Mouse (Mus musculus) myocyte (in vitro differentiated cells): ENCODE measurements around the gene A830031A19Rik.

Source experiments
- CEBPB ChIP-seq: IDR thresholded peaks from 2 replicates; pipeline ENCODE4 v1.6.1; 2011; ENCODE audit warnings: mild to moderate bottlenecking, moderate library complexity; ENCODE audit not compliant: poor library complexity, insufficient read depth, severe bottlenecking
- E2F4 ChIP-seq: IDR thresholded peaks from one replicate; pipeline ENCODE4 v1.6.1; 2011; ENCODE audit warnings: mild to moderate bottlenecking, control low read depth, moderate library complexity; ENCODE audit not compliant: insufficient read depth
- MAX ChIP-seq: IDR thresholded peaks from one replicate; pipeline ENCODE4 v1.6.1; 2011; ENCODE audit warnings: low read depth, mild to moderate bottlenecking, control low read depth
- MYOD1 ChIP-seq, 3 experiments: IDR thresholded peaks; one replicate each; pipeline ENCODE4 v1.6.1; 2011; ENCODE audit warnings: control low read depth in 2 of 3, low read depth in 2 of 3, mild to moderate bottlenecking in 2 of 3, moderate library complexity in 1 of 3; ENCODE audit not compliant: insufficient read length in 2 of 3, control insufficient read depth in 1 of 3
- MYOG ChIP-seq, 3 experiments: IDR thresholded peaks; one replicate each; pipeline ENCODE4 v1.6.1; 2011; ENCODE audit warnings: control low read depth in 2 of 3, low read depth in 2 of 3, mild to moderate bottlenecking in 2 of 3; ENCODE audit not compliant: insufficient read length in 2 of 3, control insufficient read depth in 1 of 3, insufficient read depth in 1 of 3
- POLR2A ChIP-seq: IDR thresholded peaks from one replicate; pipeline ENCODE4 v1.6.1; 2011; ENCODE audit warnings: low read depth, mild to moderate bottlenecking, control low read depth, moderate library complexity; ENCODE audit not compliant: insufficient read length
- POLR2AphosphoS2 ChIP-seq: IDR thresholded peaks from one replicate; pipeline ENCODE4 v1.6.1; 2011; ENCODE audit warnings: low read depth, control low read depth; ENCODE audit not compliant: insufficient read length
- REST ChIP-seq: IDR thresholded peaks from one replicate; pipeline ENCODE4 v1.6.1; 2011; ENCODE audit warnings: mild to moderate bottlenecking, control low read depth, moderate library complexity; ENCODE audit not compliant: insufficient read depth, insufficient read length
- TCF12 ChIP-seq: IDR thresholded peaks from one replicate; pipeline ENCODE4 v1.6.1; 2011; ENCODE audit warnings: mild to moderate bottlenecking, control low read depth; ENCODE audit not compliant: poor library complexity, insufficient read depth, severe bottlenecking
- TCF3 ChIP-seq: IDR thresholded peaks from one replicate; pipeline ENCODE4 v1.6.1; 2011; ENCODE audit warnings: low read depth, control low read depth; ENCODE audit not compliant: insufficient read length
- USF1 ChIP-seq: IDR thresholded peaks from one replicate; pipeline ENCODE4 v1.6.1; 2011; ENCODE audit warnings: low read depth, mild to moderate bottlenecking, control low read depth, moderate library complexity

DNA sequence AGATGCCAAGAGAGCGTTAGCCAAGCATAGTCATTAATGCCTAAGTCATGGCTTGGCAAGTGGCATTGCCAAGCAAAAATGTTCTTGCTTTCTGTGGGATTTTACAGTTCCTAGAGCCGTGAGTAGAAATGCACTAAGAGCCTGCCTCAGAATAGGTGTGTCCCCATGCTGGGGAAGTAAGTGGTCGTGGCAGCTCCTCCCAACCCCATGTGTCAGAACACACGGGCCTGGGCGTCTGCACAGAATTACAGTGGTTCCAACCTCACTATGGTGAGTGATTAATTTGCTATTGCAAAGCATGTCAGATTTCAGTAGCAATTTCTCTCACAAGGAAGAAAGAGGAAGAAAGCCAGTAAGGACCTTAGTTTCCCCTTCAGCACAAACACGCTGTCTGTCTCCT, 36.9 kb upstream of the A830031A19Rik start:
- no peak for TF ChIP-seq POLR2A
- TF ChIP-seq MYOD1 (IDR thresholded peaks at IDR 0.05; ENCODE audit: control insufficient read depth in 1 of 3, insufficient read length in 2 of 3, low read depth in 2 of 3): no peak
- no peak for TF ChIP-seq TCF12
- no peak for TF ChIP-seq E2F4
- no peak for TF ChIP-seq TCF3
- TF ChIP-seq MAX: no peak
- TF ChIP-seq POLR2AphosphoS2: no peak
- no peak for TF ChIP-seq USF1
- no peak for TF ChIP-seq MYOG (IDR thresholded peaks at IDR 0.05; ENCODE audit: control insufficient read depth in 1 of 3, insufficient read depth in 1 of 3, insufficient read length in 2 of 3, low read depth in 2 of 3)
- TF ChIP-seq REST: no peak
- TF ChIP-seq CEBPB: no peak
